Mouse (Mus musculus): ENCODE measurements around the gene Luzp1. TPM values are rescaled to one million over a fixed set of nuclear protein-coding genes. Genes with fewer than 3 reads are reported as not detected.

Luzp1 gene
- total RNA-seq, 1 experiment from 2014 or later: 34.6 TPM

GRCm38 (mm10) chr4:136546279-136547045 lies 76.9 kb downstream of the Luzp1 start:
- no peak for DNase-seq

GRCm38 (mm10) chr4:136547721-136548120 lies 78.2 kb downstream of the Luzp1 start:
- DNase-seq: no peak

DNA sequence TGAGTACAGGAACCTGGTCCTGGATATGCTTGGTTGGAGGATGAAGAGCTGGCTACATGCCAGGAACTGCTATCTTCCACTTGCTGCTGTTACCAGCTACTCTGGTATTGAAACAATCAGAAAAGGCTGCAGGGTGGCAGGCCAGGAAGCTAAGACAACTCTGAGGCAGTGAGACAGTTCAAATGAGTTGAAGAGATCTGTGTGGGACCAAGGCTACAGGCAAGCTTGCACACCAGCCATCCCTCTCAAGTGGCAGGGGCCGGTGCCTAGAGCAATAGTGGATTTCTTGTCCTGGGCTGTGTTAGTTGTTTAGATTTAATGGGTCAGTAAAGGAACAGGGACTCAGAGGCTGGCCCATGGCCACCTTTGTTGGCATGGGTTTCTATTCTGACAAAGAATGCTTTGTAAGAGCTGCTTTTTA lies 78.8 kb downstream of the Luzp1 start:
- DNase-seq: no peak

DNA sequence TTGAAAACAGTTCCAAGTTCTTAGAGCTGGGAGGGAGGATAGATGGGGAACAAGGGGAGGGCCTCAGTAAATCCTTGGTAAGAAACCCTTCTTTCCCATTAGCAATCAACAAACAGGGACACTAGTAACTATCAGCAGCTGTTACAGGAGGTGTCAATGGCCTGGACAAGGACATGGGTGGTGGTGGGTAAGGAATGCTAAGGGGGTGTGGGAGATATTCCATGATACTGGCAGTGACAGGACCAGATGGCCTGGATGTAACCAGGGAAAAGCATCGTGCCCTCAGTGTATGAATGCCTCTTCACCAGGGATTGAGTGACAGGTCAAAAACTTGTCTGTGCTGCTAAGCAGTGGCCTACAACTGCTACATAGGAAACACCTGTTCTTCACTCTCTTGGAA lies 83.5 kb downstream of the Luzp1 start:
- no peak for DNase-seq

GRCm38 (mm10) chr4:136557638-136558037 lies 88.1 kb downstream of the Luzp1 start:
- DNase-seq: no peak

GRCm38 (mm10) chr4:136559690-136560089 lies 90.1 kb downstream of the Luzp1 start:
- no peak for DNase-seq

DNA sequence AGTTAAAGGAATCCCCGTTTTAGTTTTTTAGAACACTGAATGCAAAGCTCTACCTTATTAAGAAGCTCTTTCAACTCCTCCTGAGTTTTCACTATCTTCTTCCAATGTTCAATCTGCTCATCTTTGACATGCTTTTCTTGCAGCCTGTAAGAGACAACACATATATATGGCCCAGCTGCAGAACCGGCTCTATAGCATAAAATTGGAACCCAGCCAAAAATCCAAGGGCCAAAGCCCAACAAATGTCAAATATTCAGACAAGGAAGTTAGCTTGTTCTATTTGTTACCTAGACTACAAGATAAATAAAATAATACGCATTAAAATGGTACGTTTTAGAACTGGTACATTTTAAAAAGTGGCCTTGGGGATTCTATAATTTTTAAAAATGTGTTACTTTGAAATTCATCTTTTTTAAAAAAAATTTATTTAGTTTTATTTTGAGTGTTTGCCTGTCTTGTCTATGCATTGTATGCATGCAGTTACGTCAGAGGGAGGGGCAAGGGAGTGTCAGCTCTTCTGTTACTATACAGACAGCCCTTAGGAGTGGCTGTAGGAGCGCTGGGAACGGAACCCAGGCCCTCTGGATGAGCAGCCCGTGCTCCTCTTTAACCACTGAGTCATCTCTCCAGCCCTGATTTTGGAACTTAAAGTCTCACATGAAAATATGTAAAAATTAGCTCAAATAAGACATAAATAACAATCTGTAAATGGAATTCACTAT lies 90.9 kb downstream of the Luzp1 start:
- no peak for DNase-seq

DNA sequence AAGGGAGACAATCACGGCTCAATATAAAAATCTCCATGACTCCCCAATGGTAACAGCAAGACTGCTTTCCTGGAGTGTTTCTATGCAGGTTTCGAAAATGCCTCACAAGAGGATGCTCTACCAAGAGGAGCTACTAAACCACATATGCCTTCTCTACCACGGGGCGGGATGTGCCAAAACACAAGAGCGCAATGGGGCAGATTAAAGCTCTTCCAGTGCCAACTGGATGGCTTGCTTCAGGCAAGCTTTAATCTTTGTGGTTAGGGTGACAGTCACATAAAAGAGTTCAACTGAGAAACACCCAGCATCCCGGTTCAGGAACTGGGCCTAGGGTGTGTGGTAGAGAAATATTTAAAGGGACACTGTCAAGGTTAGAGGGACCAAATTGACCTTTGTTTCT lies 93.2 kb downstream of the Luzp1 start:
- no peak for DNase-seq

DNA sequence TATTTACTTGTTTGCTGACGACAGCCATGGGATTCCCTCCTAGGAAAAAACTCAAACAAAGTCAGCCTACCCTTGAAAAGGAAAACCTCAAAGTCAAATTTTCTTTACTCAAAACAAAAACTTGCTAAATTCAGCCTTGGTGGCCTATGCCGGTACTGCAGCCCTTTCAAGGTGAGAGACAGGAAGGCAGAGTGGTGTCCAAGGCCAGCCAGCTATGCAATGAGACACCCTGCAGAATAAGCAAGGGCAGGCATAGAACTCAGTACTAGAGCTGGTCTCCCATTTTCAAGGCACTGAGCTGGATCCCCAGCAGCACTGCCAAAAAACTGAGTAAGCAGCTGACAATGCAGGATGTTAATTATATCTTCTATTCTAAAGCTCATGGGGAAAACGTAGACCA lies 99.1 kb downstream of the Luzp1 start:
- DNase-seq: peak; percentile 68

- peak; percentile 23 for DNase-seq
Measured at GRCm38 (mm10) chr4:136569998-136570397, 100.4 kb downstream of the Luzp1 start.

DNA sequence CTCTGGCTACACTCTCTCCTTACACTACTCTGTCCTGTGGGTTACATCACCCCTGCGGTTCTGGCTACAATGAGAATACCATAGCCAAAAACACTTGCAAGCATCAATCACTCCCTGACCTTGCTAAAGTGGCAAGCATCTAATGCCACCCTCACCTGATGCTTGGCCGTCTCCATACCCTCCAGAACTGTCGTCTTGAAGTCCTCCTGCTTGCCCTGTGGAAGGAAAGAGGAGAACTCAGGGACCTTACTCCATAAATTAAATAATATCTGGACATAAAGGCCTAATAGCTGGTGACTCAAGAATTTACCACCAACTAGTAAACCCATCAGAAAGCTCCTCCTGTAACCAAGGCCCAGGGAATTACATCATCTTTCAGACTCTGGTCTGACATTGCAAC lies 112.3 kb downstream of the Luzp1 start:
- no peak for DNase-seq

DNA sequence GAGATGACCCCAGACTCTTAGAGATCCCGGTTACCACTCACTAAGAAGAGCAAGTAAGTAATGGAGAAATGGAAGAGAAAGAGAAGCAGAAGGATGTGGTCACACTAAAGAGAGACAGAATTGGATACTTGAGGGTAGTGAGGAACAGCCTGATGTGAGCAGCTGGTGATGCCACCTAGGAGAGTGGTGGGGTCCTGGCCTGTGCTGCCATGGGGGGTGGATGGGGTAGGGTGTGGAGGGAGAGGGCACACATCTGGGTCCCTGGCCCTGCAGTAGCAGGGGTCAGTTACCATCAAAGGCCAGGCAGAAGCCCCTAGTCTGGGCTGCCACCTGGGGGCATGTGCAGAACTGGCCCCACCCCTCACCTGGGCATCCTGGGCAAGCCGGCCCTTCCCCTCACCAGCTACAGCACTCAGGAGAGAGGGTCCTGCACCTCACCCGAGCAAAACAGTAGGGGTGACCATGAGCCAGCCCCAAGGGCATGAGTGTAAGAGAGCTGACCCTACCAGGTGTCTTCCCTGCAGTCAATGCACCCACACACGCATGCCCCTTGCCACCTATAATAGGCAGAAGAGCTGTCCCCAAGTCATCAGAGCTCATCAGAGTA lies 117.8 kb downstream of the Luzp1 start:
- DNase-seq: no peak

- no peak for DNase-seq
Measured at GRCm38 (mm10) chr4:136588003-136588402, 118.4 kb downstream of the Luzp1 start.

- no peak for DNase-seq
Measured at GRCm38 (mm10) chr4:136592111-136592510, 122.5 kb downstream of the Luzp1 start.

DNA sequence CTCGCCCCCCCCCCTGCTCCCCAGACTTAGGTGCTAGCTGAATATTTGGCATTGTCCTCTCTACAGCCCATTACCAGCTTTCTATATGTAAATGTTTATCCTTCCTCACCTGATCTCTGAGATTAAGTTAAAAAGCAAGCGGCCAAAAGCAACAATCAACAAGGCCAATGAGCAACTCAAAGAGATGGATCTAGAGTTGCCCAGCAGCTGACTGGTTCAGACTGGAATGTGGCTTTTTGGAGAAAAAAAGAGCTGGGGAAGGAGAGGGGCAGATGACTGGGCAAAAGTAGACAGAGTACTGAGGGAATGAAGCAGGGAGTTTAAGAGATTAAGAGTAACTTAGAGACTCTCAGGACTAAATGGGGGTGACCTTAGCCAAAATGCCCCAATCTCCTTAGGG lies 124.4 kb downstream of the Luzp1 start:
- no peak for DNase-seq

DNA sequence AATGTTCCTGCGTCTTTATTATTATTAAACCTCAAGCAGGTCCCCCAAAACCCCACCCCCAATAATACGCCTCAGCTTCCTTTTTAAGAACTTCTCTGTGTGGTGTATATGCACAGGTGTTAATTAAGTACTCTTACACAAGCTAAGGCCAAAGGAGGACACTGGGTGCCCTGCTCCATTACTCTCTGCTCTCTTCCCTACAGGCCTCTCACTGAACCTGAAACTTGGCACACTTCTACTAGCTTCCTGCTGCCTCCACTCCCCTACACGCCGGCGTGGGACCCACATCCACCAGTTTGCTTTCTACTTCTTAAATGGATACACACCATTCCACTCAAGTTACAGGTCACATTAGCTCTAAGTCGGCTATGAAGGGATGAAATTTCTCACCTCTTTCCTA lies 125.7 kb downstream of the Luzp1 start:
- DNase-seq: no peak

DNA sequence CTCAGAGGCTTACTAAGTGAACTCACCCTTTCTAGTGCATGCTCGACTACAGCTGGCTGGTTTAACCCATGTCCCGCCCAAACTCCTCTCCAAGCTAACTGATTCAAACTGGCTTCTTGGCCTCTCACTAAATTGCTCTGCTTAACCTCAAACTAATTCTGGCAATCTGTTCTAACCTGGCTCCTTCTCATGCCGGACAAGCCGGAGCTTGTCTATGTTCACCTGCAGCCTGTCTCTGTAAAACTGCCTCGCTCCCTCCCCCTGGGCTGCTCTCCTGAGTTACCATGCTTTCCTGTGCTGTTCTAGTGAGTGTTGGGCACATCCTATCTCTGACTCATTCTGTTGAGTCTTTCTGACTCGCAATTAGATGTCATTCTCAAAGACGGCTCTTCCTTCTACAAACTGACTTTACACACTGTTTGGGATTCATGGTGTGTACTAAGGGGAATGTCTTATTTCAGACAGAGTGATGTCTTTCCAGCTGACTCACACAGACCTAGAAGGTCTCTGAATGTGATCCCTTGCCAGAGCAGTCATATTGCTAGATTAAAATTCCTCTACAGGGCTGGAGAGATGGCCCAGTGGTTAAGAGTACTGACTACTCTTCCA lies 128.8 kb downstream of the Luzp1 start:
- no peak for DNase-seq

DNA sequence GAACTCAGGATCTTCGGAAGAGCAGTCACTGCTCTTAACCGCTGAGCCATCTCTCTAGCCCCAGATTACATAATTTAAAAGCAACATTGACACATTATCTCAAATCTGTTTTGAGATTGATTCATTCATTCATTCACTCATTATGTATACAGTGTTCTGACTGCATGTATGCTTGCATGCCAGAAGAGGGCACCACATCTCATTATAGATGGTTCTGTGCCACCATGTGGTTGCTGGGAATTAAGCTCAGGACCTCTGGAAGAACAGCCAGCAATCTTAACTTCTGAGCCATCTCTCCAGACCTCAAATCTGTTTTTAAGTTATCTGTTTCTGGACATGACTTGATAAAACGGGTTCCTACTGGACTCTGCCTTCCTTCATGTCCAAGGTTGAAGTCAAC lies 130.3 kb downstream of the Luzp1 start:
- no peak for DNase-seq

DNA sequence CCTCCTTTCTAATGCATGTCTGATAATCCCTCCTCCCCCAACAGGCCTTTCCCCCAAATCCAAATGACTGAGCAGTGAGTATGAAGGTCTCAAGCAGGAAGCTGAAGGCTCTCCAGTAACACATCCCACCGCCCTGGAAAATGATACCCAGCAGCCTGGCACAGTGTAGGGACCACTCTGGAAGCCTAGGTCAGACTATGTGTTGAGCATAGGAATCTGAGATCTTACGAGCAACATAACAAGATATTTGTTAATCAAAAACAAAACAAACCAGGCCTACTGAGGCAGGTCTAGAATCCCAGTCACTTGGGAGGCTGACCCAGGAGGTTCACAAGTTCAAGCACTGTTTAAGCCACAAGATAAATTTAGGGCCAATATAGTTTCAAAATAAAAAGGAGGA lies 131.0 kb downstream of the Luzp1 start:
- no peak for DNase-seq

DNA sequence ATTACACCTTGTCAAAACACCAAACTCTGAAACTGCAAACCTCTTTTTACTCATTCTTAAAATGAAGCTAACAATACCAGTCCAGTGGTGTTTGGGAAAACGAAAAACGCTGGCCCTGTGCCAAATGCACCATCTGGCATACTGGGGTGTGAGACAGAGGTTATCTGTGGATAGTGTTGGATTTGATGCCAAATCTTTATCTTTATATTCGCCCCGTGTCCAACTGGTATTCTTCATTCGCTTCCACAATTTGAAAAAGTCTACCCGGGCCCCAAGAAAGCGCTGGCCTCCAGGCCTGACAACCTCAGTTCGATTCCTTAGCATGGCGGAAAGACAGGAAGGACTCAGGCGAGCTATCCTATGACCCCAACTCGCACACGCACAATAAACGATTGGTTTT lies 131.9 kb downstream of the Luzp1 start:
- DNase-seq: peak; percentile 74

GRCm38 (mm10) chr4:136602018-136602554 lies 132.5 kb downstream of the Luzp1 start:
- peak; percentile 67 for DNase-seq

GRCm38 (mm10) chr4:136602568-136602967 lies 133.0 kb downstream of the Luzp1 start, which contains the start of gene Kdm1a:
Kdm1a (minus strand) TSS chr4:136602723.
- DNase-seq: peak; percentile 98
